Mouse (Mus musculus) hindbrain, embryonic 14.5 days (tissue): ENCODE measurements around the gene Grik5. TPM values are rescaled to one million over a fixed set of nuclear protein-coding genes. Genes with fewer than 3 reads are reported as not detected.

Experiments used
- ATAC-seq: fragments of 200-750 bp; cut with Nextera tagmentation; 2 replicates; pipeline ENCODE4 v1.8.0; 2017; ENCODE audit warnings: moderate number of reproducible peaks, mild to moderate bottlenecking, moderate TSS enrichment, moderate library complexity; ENCODE audit not compliant: low FRiP score
- DNase-seq: peaks from one replicate; pipeline ENCODE4 v3.0.0-alpha.2; 2015; ENCODE audit warnings: low spot score
- H3K27ac ChIP-seq: fragments of 300-500 bp; sonication (generic); 2 replicates; pipeline ENCODE4 v1.5.1; 2014; ENCODE audit warnings: mild to moderate bottlenecking, moderate library complexity
- H3K27me3 ChIP-seq: fragments of 300-500 bp; sonication (generic); 2 replicates; pipeline ENCODE4 v1.6.1; 2014; ENCODE audit warnings: mild to moderate bottlenecking, low read length, mixed read lengths; ENCODE audit not compliant: control insufficient read depth, insufficient read depth
- H3K36me3 ChIP-seq: fragments of 300-500 bp; sonication (generic); replicated peaks from 2 replicates; pipeline ENCODE4 v1.6.1; 2014; ENCODE audit not compliant: control insufficient read depth, insufficient read depth
- H3K4me1 ChIP-seq: fragments of 300-500 bp; sonication (generic); replicated peaks from 2 replicates; pipeline ENCODE4 v1.6.1; 2014; ENCODE audit warnings: antibody characterized with exemption, low read length, mixed read lengths; ENCODE audit not compliant: control insufficient read depth, insufficient read depth
- H3K4me2 ChIP-seq: fragments of 300-500 bp; sonication (generic); replicated peaks from 2 replicates; pipeline ENCODE4 v1.6.1; 2014; ENCODE audit warnings: mild to moderate bottlenecking, moderate library complexity
- H3K4me3 ChIP-seq: fragments of 300-500 bp; sonication (generic); replicated peaks from 2 replicates; pipeline ENCODE4 v1.5.1; 2014; ENCODE audit warnings: mild to moderate bottlenecking, low read length
- H3K9ac ChIP-seq: fragments of 300-500 bp; sonication (generic); 2 replicates; pipeline ENCODE4 v1.6.1; 2014
- H3K9me3 ChIP-seq: fragments of 300-500 bp; sonication (generic); 2 replicates; pipeline ENCODE4 v1.6.1; 2016; ENCODE audit warnings: low read length; ENCODE audit not compliant: control insufficient read depth
- WGBS: fragments of 180-500 bp; shearing (Covaris S2); extraction: QIAGEN DNeasy Blood & Tissue Kit; methylation state at CpG from one replicate; pipeline ENCODE4 v1.1.7; 2014; 5-methylcytosine and 5-hydroxymethylcytosine counted together
- polyA plus RNA-seq: library from polyadenylated mRNA; unstranded; fragments of >200 nt; fragmentation: Nextera tagmentation; extraction: Ambion mirVana; gene quantifications from 2 replicates; pipeline ENCODE4 v1.2.1, GENCODE M21; 2014

Grik5 gene
- polyA plus RNA-seq, 1 experiment from 2014 or later, result 22.5 TPM

DNA sequence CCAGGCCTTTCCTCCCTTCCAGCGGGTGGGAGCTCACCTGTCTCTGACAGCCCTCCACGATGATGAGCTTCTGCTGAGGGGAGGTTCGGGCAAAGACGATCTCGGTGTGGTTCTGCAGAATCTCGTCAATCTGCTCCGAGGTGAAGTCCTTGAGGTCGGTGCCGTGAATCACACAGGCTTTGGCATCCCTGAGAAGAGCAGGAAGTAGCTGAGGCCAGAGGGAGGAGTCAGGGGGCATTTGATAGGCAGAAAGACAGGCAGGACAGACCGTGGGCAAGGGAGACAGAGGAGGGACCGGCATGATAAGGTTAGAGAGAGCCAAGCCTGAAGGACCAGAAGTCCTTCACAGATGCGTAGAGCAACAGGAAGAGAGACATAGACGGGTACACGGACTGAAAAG is 84.2 kb downstream of the Grik5 start:
- H3K9ac ChIP-seq, result no peak overlapping the region
- DNase-seq (no peak), ATAC-seq (no peak)
- peaks cover 97% of the 10 kb centered on the region for H3K36me3 ChIP-seq
- no peaks in the 10 kb centered on the region for H3K9me3 ChIP-seq
- no peak overlapping the region for H3K4me3 ChIP-seq
- H3K4me2 ChIP-seq, result no peak overlapping the region
- 89% methylated on average over 14 of the region's 14 CpGs for WGBS
- no peaks in the 10 kb centered on the region for H3K4me1 ChIP-seq
- H3K27ac ChIP-seq, result no peak overlapping the region
- no peaks in the 10 kb centered on the region for H3K27me3 ChIP-seq

GRCm38 (mm10) chr7:24985799-24986198 is 86.3 kb downstream of the Grik5 start:
- Histone ChIP-seq H3K27ac (no peak overlapping the region), H3K4me3 (no peak overlapping the region), H3K4me1 (no peaks in the 10 kb centered on the region), H3K9ac (no peak overlapping the region), H3K4me2 (no peak overlapping the region), H3K9me3 (no peaks in the 10 kb centered on the region), H3K36me3 (peaks cover 99% of the 10 kb centered on the region), H3K27me3 (no peaks in the 10 kb centered on the region)
- 75% methylated on average over 5 of the region's 5 CpGs for WGBS
- DNase-seq (no peak), ATAC-seq (no peak)

GRCm38 (mm10) chr7:24984307-24984706 is 87.8 kb downstream of the Grik5 start:
- DNase-seq, result no peak
- Histone ChIP-seq H3K36me3 (peaks cover 99% of the 10 kb centered on the region), H3K4me2 (no peak overlapping the region), H3K9ac (no peak overlapping the region), H3K4me3 (no peak overlapping the region), H3K9me3 (no peaks in the 10 kb centered on the region), H3K27me3 (no peaks in the 10 kb centered on the region), H3K4me1 (no peaks in the 10 kb centered on the region), H3K27ac (no peak overlapping the region)
- no peak for ATAC-seq
- 98% methylated on average over 2 of the region's 2 CpGs for WGBS

- Histone ChIP-seq H3K27me3 (no peaks in the 10 kb centered on the region), H3K9me3 (no peaks in the 10 kb centered on the region), H3K9ac (no peak overlapping the region), H3K4me1 (no peaks in the 10 kb centered on the region), H3K4me2 (no peak overlapping the region), H3K27ac (no peak overlapping the region), H3K4me3 (no peak overlapping the region), H3K36me3 (peaks cover 99% of the 10 kb centered on the region)
- 89% methylated on average over 5 of the region's 5 CpGs for WGBS
- DNase-seq, result no peak
- no peak for ATAC-seq
Measured at GRCm38 (mm10) chr7:24983396-24983795, 88.8 kb downstream of the Grik5 start.

GRCm38 (mm10) chr7:24980439-24980838 is 91.7 kb downstream of the Grik5 start:
- Histone ChIP-seq H3K4me2 (no peak overlapping the region), H3K27me3 (no peaks in the 10 kb centered on the region), H3K4me1 (no peaks in the 10 kb centered on the region), H3K9ac (no peak overlapping the region), H3K4me3 (no peak overlapping the region), H3K36me3 (peaks cover 82% of the 10 kb centered on the region), H3K9me3 (no peaks in the 10 kb centered on the region), H3K27ac (no peak overlapping the region)
- 80% methylated on average over 7 of the region's 7 CpGs for WGBS
- DNase-seq, result no peak
- ATAC-seq, result no peak

DNA sequence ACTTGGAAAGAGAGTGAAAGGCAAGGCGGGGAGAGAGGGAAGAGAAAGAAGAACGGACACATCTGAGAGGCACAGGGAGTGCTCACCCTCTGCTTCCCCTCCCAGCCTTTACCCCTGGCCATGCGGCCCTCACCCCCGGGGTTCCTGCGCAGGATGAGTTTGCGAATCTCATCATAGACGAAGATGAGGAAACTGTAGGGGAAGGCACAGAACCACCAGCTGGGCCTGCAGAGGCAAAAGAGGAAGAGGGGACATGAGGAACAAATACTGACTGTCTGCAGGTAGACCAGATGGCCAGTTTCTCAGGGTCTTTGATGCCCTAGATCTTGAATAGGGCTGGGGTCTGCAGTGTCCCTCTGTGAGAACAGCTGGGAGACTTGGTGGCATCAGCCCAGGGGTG is 93.4 kb downstream of the Grik5 start:
- H3K27me3 ChIP-seq, result no peaks in the 10 kb centered on the region
- H3K4me1 ChIP-seq, result no peaks in the 10 kb centered on the region
- peaks cover 66% of the 10 kb centered on the region for H3K36me3 ChIP-seq
- no peaks in the 10 kb centered on the region for H3K9me3 ChIP-seq
- H3K9ac ChIP-seq, result no peak overlapping the region
- DNase-seq (no peak), ATAC-seq (no peak)
- H3K27ac ChIP-seq, result no peak overlapping the region
- 85% methylated on average over 7 of the region's 7 CpGs for WGBS
- H3K4me2 ChIP-seq, result no peak overlapping the region
- no peak overlapping the region for H3K4me3 ChIP-seq

DNA sequence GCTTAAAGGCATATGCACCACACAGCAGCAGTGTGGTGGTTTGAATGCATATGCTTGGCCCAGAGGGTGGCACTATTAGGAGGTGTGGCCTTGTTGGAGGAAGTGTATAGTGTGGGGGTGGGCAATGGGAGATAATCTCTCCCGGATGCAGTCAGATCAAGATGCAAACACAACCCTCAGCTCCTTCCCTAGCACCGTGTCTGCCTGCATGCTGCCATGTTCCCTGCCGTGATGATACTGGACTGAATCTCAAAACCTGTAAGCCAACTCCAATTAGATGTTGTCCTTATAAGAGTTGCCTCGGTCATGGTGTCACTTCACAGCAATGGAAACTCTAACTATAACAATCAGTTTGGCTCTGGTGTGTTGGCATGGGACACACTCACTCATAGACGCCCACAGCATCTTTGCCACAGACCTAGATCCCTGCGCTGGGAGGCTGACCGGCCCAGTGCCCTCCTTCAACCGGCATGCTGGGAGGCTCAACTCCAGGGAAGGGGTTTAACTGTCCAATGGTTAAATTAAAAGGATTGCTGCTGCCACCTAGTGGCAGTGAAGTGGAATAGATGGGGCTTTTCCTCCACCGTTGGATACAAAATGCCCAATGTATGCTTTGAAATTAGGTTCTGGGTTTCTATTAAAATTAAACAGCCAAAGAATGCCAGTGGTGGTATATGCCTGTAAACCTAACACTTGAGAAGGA is 97.1 kb downstream of the Grik5 start:
- H3K27me3 ChIP-seq, result no peaks in the 10 kb centered on the region
- no peak overlapping the region for H3K27ac ChIP-seq
- H3K4me1 ChIP-seq, result peaks cover 9% of the 10 kb centered on the region; the same call in 1 of the 2 replicates
- DNase-seq (peak; percentile 73), ATAC-seq (no peak)
- H3K9me3 ChIP-seq, result no peaks in the 10 kb centered on the region
- WGBS, result 30% methylated on average over 9 of the region's 9 CpGs
- no peak overlapping the region for H3K9ac ChIP-seq
- H3K4me2 ChIP-seq, result no peak overlapping the region
- H3K36me3 ChIP-seq, result peaks cover 34% of the 10 kb centered on the region
- H3K4me3 ChIP-seq, result no peak overlapping the region

GRCm38 (mm10) chr7:24973902-24974301 is 98.2 kb downstream of the Grik5 start:
- DNase-seq, result no peak
- Histone ChIP-seq H3K4me1 (peaks cover 9% of the 10 kb centered on the region; the same call in 1 of the 2 replicates), H3K4me3 (no peak overlapping the region), H3K9me3 (no peaks in the 10 kb centered on the region), H3K36me3 (peaks cover 31% of the 10 kb centered on the region), H3K9ac (no peak overlapping the region), H3K27ac (no peak overlapping the region), H3K4me2 (no peak overlapping the region), H3K27me3 (no peaks in the 10 kb centered on the region)
- no peak for ATAC-seq
- 78% methylated on average over 5 of the region's 5 CpGs for WGBS

GRCm38 (mm10) chr7:24973208-24973607 is 98.9 kb downstream of the Grik5 start:
- Histone ChIP-seq H3K9ac (no peak overlapping the region), H3K4me2 (no peak overlapping the region), H3K9me3 (no peaks in the 10 kb centered on the region), H3K36me3 (peaks cover 24% of the 10 kb centered on the region), H3K4me3 (no peak overlapping the region), H3K27ac (no peak overlapping the region), H3K27me3 (no peaks in the 10 kb centered on the region), H3K4me1 (peaks cover 9% of the 10 kb centered on the region; the same call in 1 of the 2 replicates)
- no peak for DNase-seq
- WGBS, result 84% methylated on average over 4 of the region's 4 CpGs
- ATAC-seq, result no peak
